Mouse (Mus musculus) cerebral cortex, adult 2 months (tissue): ENCODE results near the gene Magi1.

Experiments used
- WGBS: fragments of 180-500 bp; shearing (Covaris S2); methylation state at CpG from one replicate; pipeline ENCODE4 v1.1.7; 2018; 5-methylcytosine and 5-hydroxymethylcytosine counted together

The Magi1 gene

GRCm38 (mm10) chr6:93893956-93894355, 389.8 kb downstream of the Magi1 start:
- WGBS = 31% methylated on average over 7 of the region's 7 CpGs

DNA sequence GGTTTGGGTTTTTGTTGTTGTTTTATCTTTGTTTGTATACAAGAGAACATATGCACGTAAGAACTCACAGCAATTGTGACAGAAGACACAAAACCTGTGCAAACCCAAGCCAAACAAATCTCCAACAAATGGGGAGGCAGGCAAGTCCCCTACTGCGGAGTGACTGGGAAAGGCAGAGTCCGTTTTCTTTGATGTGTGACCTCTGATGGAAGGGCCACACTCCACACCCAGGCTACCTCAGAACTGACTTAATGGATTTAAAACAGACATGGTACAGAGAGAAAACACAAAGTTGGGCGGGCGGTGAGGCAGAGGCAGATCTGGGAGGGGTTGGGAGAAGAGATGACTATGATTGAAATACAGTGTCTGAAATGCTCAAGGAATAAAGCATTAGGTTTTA, 390.8 kb downstream of the Magi1 start:
- 78% methylated on average over 5 of the region's 5 CpGs for WGBS

GRCm38 (mm10) chr6:93890011-93890410, 393.7 kb downstream of the Magi1 start:
- WGBS = 83% methylated on average over 3 of the region's 3 CpGs

GRCm38 (mm10) chr6:93877337-93877736, 406.4 kb downstream of the Magi1 start:
- 64% methylated on average over 4 of the region's 4 CpGs for WGBS

DNA sequence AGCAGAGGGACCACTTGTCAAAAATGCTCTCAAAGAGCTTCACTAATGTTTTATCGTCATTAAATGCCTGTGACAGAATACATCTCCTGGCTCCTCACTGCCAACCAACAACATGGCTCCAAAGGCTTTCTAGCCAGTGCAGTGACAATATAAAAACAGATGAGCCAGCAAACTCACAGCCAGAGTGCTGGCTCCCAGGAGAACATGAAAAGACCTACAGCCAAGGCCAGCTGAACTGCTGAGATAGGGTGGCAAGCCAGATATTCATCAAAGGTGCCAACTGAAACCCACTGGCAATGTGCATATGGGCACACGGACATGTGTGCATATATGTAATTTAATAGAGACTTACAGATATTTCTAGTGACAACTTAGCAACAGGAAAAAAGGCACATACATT, 408.8 kb downstream of the Magi1 start:
- WGBS = 59% methylated on average over 2 of the region's 2 CpGs

DNA sequence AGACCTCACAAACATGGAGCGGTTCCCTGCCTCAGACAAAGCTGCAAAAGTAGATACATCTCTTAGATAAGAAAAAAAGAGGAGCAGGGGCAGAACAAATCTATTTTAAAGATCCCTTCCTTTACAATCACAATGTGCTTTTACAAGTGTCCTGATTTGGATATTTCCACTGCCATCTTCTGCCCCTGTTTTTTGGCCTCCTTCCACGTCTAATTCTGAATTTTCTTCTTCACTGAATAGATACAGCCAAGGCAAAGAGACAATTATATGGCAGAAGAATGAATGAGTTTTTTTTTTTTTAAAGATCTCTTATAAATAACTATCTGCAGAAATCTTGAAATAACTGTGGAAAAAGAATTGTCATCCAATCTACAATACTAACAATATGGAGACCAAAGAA, 409.3 kb downstream of the Magi1 start:
- 57% methylated on average over 2 of the region's 2 CpGs for WGBS

DNA sequence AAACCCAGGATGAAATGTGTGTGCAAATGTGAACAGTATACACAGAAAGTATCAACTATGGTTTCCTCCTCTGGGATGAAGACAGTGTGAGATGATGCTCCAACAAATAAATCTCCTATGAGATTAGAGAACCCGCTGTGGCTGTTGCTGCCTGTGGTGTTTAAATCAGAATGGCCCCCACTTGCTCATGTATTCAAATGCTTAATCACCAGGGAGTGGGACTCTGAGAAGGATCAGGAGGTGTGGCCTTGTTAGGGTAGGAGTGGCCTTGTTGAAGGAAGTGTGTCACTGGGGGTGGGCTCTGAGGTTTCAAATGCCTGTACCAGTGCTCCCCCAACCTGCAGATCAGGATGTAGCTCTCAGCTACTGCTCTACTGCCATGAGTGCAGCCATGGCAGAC, 410.2 kb downstream of the Magi1 start:
- WGBS = 86% methylated on average over 1 of the region's 1 CpGs

DNA sequence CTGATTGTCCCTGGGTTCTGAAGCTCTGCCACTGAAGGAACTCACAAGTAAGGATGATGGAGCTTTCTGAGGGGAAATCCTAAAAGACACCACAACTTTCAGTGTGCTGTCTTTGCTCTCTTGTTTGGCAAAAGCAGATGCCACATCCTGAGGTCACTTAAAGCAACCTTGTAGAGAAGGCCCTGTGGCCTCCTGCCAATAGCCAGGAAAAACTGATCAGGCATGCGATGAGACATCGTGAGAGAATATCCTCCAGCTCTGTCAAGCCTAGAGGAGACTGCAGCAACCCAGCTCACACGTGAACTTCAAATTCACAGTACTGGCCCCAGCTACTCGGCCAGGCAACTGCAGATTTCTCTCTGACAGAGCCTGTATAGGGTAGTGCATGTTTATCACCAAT, 412.2 kb downstream of the Magi1 start:
- WGBS = 70% methylated on average over 4 of the region's 4 CpGs

DNA sequence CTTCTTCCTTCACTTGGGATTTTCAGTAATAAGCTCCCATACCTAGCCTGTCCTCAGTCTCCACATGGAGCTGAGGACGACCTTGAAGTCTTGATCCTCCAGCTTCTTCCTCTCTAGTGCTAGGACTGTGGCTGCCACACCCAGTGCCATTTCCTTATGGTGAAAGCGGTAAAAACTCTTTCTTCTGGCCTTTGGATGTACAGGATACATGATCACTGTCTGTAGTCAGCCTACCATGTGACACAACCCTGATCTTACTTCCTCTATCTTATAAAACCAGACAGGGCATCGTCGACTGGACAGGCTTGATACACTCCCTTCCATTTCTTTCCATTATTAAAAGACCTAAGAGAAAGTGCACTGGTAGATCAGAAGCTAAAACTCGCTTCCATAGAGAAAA, 413.7 kb downstream of the Magi1 start:
- 84% methylated on average over 5 of the region's 5 CpGs for WGBS

GRCm38 (mm10) chr6:93862263-93862662, 421.5 kb downstream of the Magi1 start:
- WGBS = 91% methylated on average over 5 of the region's 5 CpGs

GRCm38 (mm10) chr6:93856783-93857182, 426.9 kb downstream of the Magi1 start:
- 20% methylated on average over 1 of the region's 1 CpGs for WGBS

- WGBS = 22% methylated on average over 8 of the region's 8 CpGs
Measured at GRCm38 (mm10) chr6:93855806-93856641, 427.7 kb downstream of the Magi1 start.

DNA sequence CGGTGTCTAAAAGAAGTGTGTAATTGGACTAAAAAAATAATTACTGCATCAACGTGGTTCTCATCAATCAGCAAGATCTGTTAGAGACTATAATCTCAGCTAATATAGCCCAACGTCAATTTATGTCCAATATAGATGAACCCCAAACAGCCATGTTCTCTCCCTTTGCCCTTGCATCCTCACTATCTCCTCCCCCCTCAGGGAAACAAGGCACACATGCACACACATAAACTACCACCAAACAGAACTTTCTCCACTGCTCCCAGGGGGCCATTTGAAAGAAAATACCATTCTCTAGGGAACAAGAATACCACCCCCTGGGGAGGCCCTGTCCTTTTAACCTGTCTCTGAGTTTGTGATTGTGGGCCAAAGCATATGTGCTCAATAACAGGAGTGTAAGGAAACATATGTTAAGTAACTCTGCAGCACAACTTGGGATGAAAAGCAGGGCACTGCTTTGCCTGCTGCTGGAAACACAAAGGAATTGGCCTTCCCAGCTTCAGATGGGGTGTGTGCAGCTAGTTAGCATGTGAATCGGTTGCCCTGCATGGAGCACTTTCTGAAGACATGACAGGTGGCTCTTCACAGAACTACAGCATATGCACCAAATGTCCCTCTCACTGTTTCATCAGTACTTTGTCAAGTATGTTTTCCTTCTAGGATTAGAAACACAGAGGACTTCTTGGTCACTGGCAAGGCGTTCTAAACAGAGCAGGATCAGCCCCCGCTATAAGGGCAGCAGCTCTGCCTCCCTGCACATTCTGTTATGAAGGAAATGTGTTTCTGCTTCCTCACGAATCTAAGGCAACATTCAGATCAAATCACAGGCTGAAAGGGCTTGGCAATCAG, 434.6 kb downstream of the Magi1 start:
- 59% methylated on average over 7 of the region's 7 CpGs for WGBS

GRCm38 (mm10) chr6:93845498-93845897, 438.2 kb downstream of the Magi1 start:
- WGBS = 35% methylated on average over 3 of the region's 3 CpGs

DNA sequence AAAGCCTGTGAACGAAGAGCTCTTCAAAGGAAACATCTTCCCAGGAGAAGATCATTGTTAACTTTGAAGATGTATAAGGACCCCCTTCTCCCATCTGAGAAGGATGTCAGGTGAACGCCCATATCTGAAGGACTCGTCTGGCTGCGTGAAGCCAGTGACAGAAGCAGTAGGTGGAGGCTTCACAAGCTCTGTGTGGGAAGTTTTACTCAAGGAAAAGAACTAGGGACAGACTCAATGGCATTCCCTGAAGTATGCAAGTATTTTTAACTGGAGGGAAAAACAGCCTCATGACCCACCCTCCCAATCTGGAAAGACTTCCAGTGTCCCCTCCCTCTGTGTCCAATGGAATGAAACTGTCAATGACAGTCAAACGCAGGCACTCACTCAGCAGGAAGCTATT, 438.6 kb downstream of the Magi1 start:
- WGBS = 41% methylated on average over 5 of the region's 5 CpGs

DNA sequence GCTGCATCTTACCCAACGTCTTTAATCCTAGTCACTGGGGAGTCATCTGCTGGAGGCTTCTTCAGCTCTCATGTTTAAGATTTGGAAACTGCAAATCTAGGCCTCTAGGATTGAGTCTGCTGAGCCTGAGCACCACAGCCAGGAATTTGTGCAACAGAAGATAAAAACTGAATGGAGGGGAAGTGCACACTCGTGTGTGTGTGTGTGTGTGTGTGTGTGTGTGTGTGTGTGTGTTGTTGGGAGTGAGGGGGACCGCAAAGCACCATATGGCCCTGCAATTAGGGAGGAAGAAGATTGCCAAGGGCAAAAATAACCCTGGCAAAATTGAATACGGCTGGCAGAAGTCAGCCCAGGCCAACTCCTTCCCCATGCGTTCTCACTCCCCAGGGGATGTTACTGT, 439.1 kb downstream of the Magi1 start:
- WGBS = 32% methylated on average over 5 of the region's 5 CpGs

DNA sequence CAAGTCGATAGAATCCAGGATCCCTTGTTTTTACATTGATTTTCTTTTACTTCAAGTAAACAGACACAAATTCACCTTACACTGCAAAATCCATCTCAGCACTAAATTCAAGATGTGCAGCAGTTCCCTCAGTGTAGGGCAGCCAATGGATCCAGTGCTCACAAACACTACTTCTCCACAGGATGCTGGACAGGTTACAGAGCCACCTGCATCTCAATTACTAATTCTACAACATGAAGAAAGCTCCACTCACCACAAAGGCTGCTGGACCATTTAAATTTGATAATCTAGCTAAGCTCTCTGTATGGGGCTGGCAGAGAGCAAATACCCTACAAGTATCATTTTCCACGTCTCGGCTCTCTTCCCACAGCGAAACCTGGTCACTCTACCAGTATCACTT, 445.3 kb downstream of the Magi1 start:
- WGBS = 91% methylated on average over 4 of the region's 4 CpGs

DNA sequence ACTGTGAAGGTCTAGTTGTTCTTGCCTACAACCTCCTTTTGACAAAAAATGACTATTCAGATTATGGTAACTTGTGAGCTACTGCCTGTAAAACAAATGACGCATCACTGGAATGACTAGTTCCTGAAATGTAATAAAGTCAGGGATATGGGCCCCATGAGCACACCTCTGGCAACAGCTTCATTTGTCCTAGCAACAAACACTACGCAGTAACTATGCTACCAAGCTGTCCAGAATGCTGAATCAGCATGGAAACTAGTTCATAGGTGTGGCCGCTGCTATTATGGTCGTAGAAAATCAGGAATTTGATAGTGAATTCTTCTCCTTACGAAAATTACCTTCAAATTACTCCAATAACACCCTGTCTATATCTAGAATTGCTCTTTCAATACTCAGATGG, 447.1 kb downstream of the Magi1 start:
- WGBS = 91% methylated on average over 5 of the region's 5 CpGs

GRCm38 (mm10) chr6:93835211-93835610, 448.5 kb downstream of the Magi1 start:
- WGBS = 73% methylated on average over 4 of the region's 4 CpGs

DNA sequence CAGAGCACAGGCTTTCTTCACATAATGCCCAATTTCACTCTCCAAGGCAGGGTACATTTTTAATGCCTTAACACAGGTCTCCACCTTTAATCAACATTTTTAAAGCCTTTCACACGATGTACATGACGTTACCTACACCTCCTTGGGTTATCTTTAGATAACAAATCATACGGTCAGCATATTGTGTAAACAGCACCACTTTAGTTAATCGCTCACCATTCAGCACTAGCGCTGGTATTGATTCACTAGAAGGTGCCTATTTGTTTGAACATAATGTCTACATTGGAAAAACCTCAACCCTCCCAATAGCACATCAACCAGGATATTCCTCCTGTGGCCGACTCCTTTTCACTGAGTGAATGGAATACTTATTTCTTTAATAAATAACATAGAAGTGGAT, 455.5 kb downstream of the Magi1 start:
- WGBS = 89% methylated on average over 6 of the region's 6 CpGs

GRCm38 (mm10) chr6:93826875-93827274, 456.8 kb downstream of the Magi1 start:
- 80% methylated on average over 4 of the region's 4 CpGs for WGBS

- 95% methylated on average over 9 of the region's 9 CpGs for WGBS
Measured at GRCm38 (mm10) chr6:93822221-93822897, 461.4 kb downstream of the Magi1 start.
